Mouse (Mus musculus) stomach, postnatal 0 days (tissue): ENCODE data around the gene Myof.

Experiments
- CTCF ChIP-seq: IDR thresholded peaks from 2 replicates; pipeline ENCODE4 v1.5.1; 2016; ENCODE audit warnings: antibody characterized with exemption, low read depth, mild to moderate bottlenecking, moderate library complexity
- EP300 ChIP-seq: optimal IDR thresholded peaks from 2 replicates; pipeline ENCODE3; 2016; ENCODE audit warnings: antibody characterized with exemption

DNA sequence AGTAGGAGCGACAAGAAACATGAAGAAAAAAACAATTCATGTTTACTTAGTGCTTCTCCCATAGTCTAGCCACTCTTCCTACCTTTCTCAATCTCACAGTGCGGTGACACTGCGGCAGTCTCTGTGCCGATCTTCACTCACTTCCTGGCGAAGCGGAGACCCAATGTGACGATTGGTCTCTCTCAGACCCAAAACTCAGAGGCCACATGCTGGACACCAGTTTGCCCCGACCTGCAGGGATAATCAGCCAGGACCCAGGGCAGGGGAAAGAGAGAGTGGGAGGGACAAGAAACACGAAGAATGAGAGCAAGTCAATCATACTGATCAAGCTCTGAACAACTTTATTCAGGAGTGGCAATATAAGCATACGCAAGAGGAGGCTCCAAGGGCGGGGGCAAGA is 31.7 kb upstream of the Myof start:
- TF ChIP-seq CTCF = no peak
- TF ChIP-seq EP300 = no peak
